Mouse (Mus musculus): ENCODE measurements around the gene Mphosph9. TPM values are rescaled to one million over a fixed set of nuclear protein-coding genes. Genes with fewer than 3 reads are reported as not detected.
A peak's percentile ranks its signal among the peaks of the same experiment; 100 is the strongest.
"Not testable (repeated sequence)": the region's sequence is repeated elsewhere in the genome, so short reads cannot be mapped to it uniquely, and the experiment has no call there.

The Mphosph9 gene
- 13.4 TPM in 2 replicates for polyA plus RNA-seq (2015; fragmentation: Nextera tagmentation; extraction: Ambion mirVana)

- H3K36me3 ChIP-seq, result peaks cover 19% of the 10 kb centered on the region
- no peaks in the 10 kb centered on the region for H3K27me3 ChIP-seq
- ATAC-seq (replicated peaks; ENCODE audit: low FRiP score), result peak; percentile 99
- peak within 1 kb of the TSS; percentile 91 for H3K4me2 ChIP-seq
- peaks cover 24% of the 10 kb centered on the region for H3K4me1 ChIP-seq
- under 1% methylated on average over 72 of the region's 72 CpGs for WGBS
- H3K9ac ChIP-seq, result peak within 1 kb of the TSS; percentile 76
- H3K9me3 ChIP-seq (replicated peaks), result no peaks in the 10 kb centered on the region
- peak within 1 kb of the TSS; percentile 96 for H3K27ac ChIP-seq
- H3K4me3 ChIP-seq (replicated peaks), result peak within 1 kb of the TSS; percentile 68
Observed at GRCm38 (mm10) chr5:124327510-124328364, at the start of gene Mphosph9, which contains the start of gene 2810006K23Rik. Mphosph9 (minus strand) TSS chr5:124327972. 2810006K23Rik (plus strand) TSS chr5:124328089.

DNA sequence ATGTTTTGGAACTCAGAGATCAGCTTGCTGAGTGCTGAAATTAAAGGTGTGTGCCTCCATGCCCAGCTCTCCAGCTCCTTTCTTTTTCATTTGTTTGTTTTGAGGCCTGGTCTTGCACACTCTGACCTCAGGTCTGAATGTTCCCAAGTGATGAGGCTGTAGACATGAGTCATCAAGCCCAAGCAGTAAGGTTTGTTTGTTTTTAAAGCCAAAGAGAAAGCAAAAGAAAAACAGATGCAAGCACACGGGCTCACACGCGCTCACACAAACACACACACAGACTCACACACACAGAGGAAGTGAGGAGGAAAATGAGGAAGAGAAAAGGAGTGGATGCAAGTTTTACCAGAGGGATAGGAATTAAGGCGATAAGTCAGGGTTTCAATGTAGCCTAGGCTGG lies 49.4 kb upstream of the Mphosph9 start:
- H3K9me3 ChIP-seq (replicated peaks), result no peaks in the 10 kb centered on the region
- no peak for ATAC-seq (replicated peaks; ENCODE audit: low FRiP score)

GRCm38 (mm10) chr5:124376401-124376800 lies 48.6 kb upstream of the Mphosph9 start:
- Histone ChIP-seq H3K9ac (no peak overlapping the region), H3K4me1 (no peaks in the 10 kb centered on the region), H3K9me3 (replicated peaks) (no peaks in the 10 kb centered on the region), H3K27ac (no peak overlapping the region), H3K4me2 (no peak overlapping the region), H3K36me3 (peaks cover 94% of the 10 kb centered on the region), H3K27me3 (no peaks in the 10 kb centered on the region), H3K4me3 (replicated peaks) (no peak overlapping the region)
- 98% methylated on average over 1 of the region's 1 CpGs for WGBS
- ATAC-seq (replicated peaks; ENCODE audit: low FRiP score), result no peak

More for the DNA sequence above, 49.4 kb upstream of the Mphosph9 start:
- Histone ChIP-seq H3K27me3 (no peaks in the 10 kb centered on the region), H3K27ac (no peak overlapping the region), H3K36me3 (peaks cover 94% of the 10 kb centered on the region), H3K4me1 (no peaks in the 10 kb centered on the region), H3K4me2 (no peak overlapping the region), H3K9ac (no peak overlapping the region), H3K4me3 (replicated peaks) (no peak overlapping the region)
- WGBS, result 90% methylated on average over 4 of the region's 4 CpGs

GRCm38 (mm10) chr5:124374298-124374697 lies 46.5 kb upstream of the Mphosph9 start:
- Histone ChIP-seq H3K27me3 (no peaks in the 10 kb centered on the region), H3K27ac (no peak overlapping the region), H3K4me3 (replicated peaks) (no peak overlapping the region), H3K4me2 (no peak overlapping the region), H3K9ac (no peak overlapping the region), H3K9me3 (replicated peaks) (no peaks in the 10 kb centered on the region), H3K4me1 (no peaks in the 10 kb centered on the region), H3K36me3 (peaks cover 94% of the 10 kb centered on the region)
- ATAC-seq (replicated peaks; ENCODE audit: low FRiP score), result no peak
- 96% methylated on average over 7 of the region's 7 CpGs for WGBS

DNA sequence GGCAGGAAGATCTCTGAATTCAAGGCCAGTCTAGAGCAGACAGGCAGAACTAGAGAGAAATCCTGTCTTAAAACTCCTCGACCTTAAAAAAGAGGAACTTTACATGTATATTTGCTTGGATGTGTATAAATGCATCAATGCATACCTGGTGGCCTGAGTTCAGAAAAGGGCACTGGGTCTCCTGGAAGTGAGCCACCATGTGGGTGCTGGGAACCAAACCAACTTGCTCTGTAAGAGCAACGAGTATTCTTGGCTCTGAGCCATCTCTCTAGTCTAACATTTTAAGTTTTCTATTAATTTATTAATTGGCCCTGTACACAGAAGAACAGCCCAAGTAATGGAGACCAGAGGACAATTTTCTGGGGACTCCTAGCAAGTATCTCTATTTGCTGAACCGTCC lies 38.9 kb upstream of the Mphosph9 start:
- 0 out of 2 replicates have a peak, but pooled peaks have one; percentile 25 for ATAC-seq (replicated peaks; ENCODE audit: low FRiP score)
- H3K27me3 ChIP-seq, result no peaks in the 10 kb centered on the region
- whole genome bisulfite sequencing, result 60% methylated on average over 3 of the region's 3 CpGs
- H3K4me1 ChIP-seq, result no peaks in the 10 kb centered on the region
- H3K36me3 ChIP-seq, result peaks cover 40% of the 10 kb centered on the region
- no peak overlapping the region for H3K4me3 ChIP-seq (replicated peaks)
- peak overlapping the region; percentile 19 for H3K27ac ChIP-seq
- H3K9ac ChIP-seq, result no peak overlapping the region
- H3K4me2 ChIP-seq, result no peak overlapping the region
- H3K9me3 ChIP-seq (replicated peaks), result no peaks in the 10 kb centered on the region

DNA sequence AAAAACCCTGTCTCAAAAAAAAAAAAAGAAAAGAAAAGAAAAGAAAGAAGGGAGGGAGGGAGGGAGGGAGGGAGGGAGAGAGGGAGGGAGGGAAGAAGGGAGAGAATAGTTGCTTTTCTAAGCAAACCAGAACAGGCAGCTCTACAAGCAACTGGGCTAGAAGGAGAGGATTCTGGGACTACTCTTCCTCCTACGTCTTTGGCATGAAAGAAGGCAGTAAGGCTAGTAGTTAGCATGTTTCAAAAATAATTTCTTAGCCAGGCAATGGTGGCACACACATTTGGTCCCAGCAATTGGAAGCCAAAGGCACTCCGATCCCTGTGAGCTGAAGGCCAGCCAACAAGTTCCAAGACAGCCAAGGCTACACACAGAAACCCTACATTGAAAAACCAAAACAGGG lies 38.0 kb upstream of the Mphosph9 start:
- 89% methylated on average over 2 of the region's 2 CpGs for WGBS
- ATAC-seq (replicated peaks; ENCODE audit: low FRiP score), result no peak
- Histone ChIP-seq H3K4me1 (no peaks in the 10 kb centered on the region), H3K36me3 (peaks cover 30% of the 10 kb centered on the region), H3K9ac (no peak overlapping the region), H3K4me3 (replicated peaks) (no peak overlapping the region), H3K27ac (no peak overlapping the region), H3K27me3 (no peaks in the 10 kb centered on the region), H3K9me3 (replicated peaks) (no peaks in the 10 kb centered on the region), H3K4me2 (no peak overlapping the region)

- Histone ChIP-seq H3K4me3 (replicated peaks) (no peak overlapping the region), H3K27ac (no peak overlapping the region), H3K4me1 (no peaks in the 10 kb centered on the region), H3K9ac (no peak overlapping the region), H3K9me3 (replicated peaks) (no peaks in the 10 kb centered on the region), H3K36me3 (peaks cover 16% of the 10 kb centered on the region), H3K27me3 (no peaks in the 10 kb centered on the region), H3K4me2 (no peak overlapping the region)
- 93% methylated on average over 6 of the region's 6 CpGs for WGBS
- no peak for ATAC-seq (replicated peaks; ENCODE audit: low FRiP score)
Observed at GRCm38 (mm10) chr5:124364173-124364918, 36.6 kb upstream of the Mphosph9 start.

- H3K4me2 ChIP-seq; H3K27ac ChIP-seq; H3K36me3 ChIP-seq; H3K4me1 ChIP-seq; ATAC-seq (replicated peaks; ENCODE audit: low FRiP score); H3K27me3 ChIP-seq; H3K4me3 ChIP-seq (replicated peaks); H3K9ac ChIP-seq; H3K9me3 ChIP-seq (replicated peaks): not testable (repeated sequence)
- 91% methylated on average over 5 of the region's 5 CpGs for WGBS
Observed at GRCm38 (mm10) chr5:124362982-124363381, 35.2 kb upstream of the Mphosph9 start, which contains the start of gene Cdk2ap1. Cdk2ap1 (minus strand) TSS chr5:124363082.

GRCm38 (mm10) chr5:124359641-124360040 lies 31.9 kb upstream of the Mphosph9 start:
- Histone ChIP-seq H3K4me2 (no peak overlapping the region), H3K27me3 (no peaks in the 10 kb centered on the region), H3K9ac (no peak overlapping the region), H3K4me3 (replicated peaks) (no peak overlapping the region), H3K27ac (no peak overlapping the region), H3K4me1 (peaks cover 6% of the 10 kb centered on the region; the same call in 1 of the 2 replicates), H3K36me3 (no peaks in the 10 kb centered on the region), H3K9me3 (replicated peaks) (no peaks in the 10 kb centered on the region)
- no peak for ATAC-seq (replicated peaks; ENCODE audit: low FRiP score)
- 84% methylated on average over 2 of the region's 2 CpGs for WGBS

DNA sequence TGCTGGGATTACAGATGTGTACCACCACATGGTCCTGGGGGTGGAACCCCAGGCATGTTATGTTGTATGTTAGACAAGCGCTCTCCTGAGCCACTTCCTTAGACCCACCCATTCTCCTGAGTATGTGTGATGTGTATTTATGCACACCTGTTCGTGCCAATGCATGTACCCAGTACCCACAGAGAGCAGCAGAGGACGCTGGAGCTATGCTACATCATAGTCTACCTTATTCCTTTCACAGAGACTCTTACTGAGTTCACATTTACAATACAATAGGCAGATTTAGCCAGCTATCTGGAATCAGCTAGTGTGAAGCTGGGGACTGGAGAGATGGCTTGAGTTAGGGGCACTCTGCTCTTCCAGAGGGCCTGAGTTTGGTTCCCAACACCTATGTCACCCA lies 28.9 kb upstream of the Mphosph9 start:
- Histone ChIP-seq H3K27ac (no peak overlapping the region), H3K4me2 (no peak overlapping the region), H3K9me3 (replicated peaks) (no peaks in the 10 kb centered on the region), H3K9ac (no peak overlapping the region), H3K4me3 (replicated peaks) (no peak overlapping the region), H3K4me1 (peaks cover 16% of the 10 kb centered on the region), H3K27me3 (no peaks in the 10 kb centered on the region), H3K36me3 (no peaks in the 10 kb centered on the region)
- ATAC-seq (replicated peaks; ENCODE audit: low FRiP score), result no peak
- WGBS, result 52% methylated on average over 3 of the region's 3 CpGs

GRCm38 (mm10) chr5:124355425-124355959 lies 27.7 kb upstream of the Mphosph9 start:
- H3K9me3 ChIP-seq (replicated peaks), result no peaks in the 10 kb centered on the region
- no peak overlapping the region for H3K27ac ChIP-seq
- 3% methylated on average over 12 of the region's 12 CpGs for WGBS
- no peak for ATAC-seq (replicated peaks; ENCODE audit: low FRiP score)
- H3K27me3 ChIP-seq, result no peaks in the 10 kb centered on the region
- no peaks in the 10 kb centered on the region for H3K36me3 ChIP-seq
- peak overlapping the region; percentile 66 for H3K4me2 ChIP-seq
- peak overlapping the region; percentile 96 for H3K4me3 ChIP-seq (replicated peaks)
- H3K4me1 ChIP-seq, result peaks cover 28% of the 10 kb centered on the region
- no peak overlapping the region for H3K9ac ChIP-seq

Measured in kidney, embryonic 15.5 days (tissue).